Mouse (Mus musculus): Measurements from ENCODE around the gene Syndig1.

- TF ChIP-seq FOSL1 (IDR thresholded peaks at IDR 0.05; ENCODE audit: insufficient read depth, low read length, poor library complexity, severe bottlenecking) (no peak), CTCF (IDR thresholded peaks at IDR 0.05; ENCODE audit: control insufficient read depth, insufficient read depth, insufficient read length) (no peak), MYOG (IDR thresholded peaks at IDR 0.05; ENCODE audit: control insufficient read depth, extremely low read depth, insufficient read length) (no peak)
Measured at GRCm38 (mm10) chr2:149996382-149996964, 167.5 kb downstream of the Syndig1 start.

Data from C2C12 (cell line).